Mouse (Mus musculus) hindlimb bud, embryonic 11.5 days (tissue): Measurements from ENCODE around the gene Hoxb7.

ENCODE experiments used
- DNase-seq: peaks from one replicate; pipeline ENCODE4 v3.0.0-alpha.2; 2012; ENCODE audit warnings: low read depth, low spot score; ENCODE audit errors: extremely low spot score

Hoxb7 gene

GRCm38 (mm10) chr11:96333241-96334001 lies 47.0 kb downstream of the Hoxb7 start:
- DNase-seq: no peak

- DNase-seq: no peak
Observed at GRCm38 (mm10) chr11:96334002-96334364, 47.6 kb downstream of the Hoxb7 start.

- DNase-seq: no peak
Observed at GRCm38 (mm10) chr11:96334998-96335397, 48.6 kb downstream of the Hoxb7 start.

GRCm38 (mm10) chr11:96336597-96336996 lies 50.2 kb downstream of the Hoxb7 start:
- DNase-seq: no peak

- no peak for DNase-seq
Observed at GRCm38 (mm10) chr11:96337026-96337425, 50.6 kb downstream of the Hoxb7 start.

GRCm38 (mm10) chr11:96338957-96339855 lies 52.8 kb downstream of the Hoxb7 start:
- no peak for DNase-seq
